Mouse (Mus musculus) limb, embryonic 14.5 days (tissue): ENCODE data around the gene Ccl4. TPM values are rescaled to one million over a fixed set of nuclear protein-coding genes. Genes with fewer than 3 reads are reported as not detected.

Experiments used
- ATAC-seq: fragments of 200-750 bp; cut with Nextera tagmentation; 2 replicates; pipeline ENCODE4 v1.8.0; 2017; ENCODE audit warnings: low read depth, moderate number of reproducible peaks, moderate TSS enrichment; ENCODE audit not compliant: low FRiP score
- DNase-seq: peaks from one replicate; pipeline ENCODE4 v3.0.0-alpha.2; 2015; ENCODE audit warnings: low spot score
- H3K27ac ChIP-seq: fragments of 300-500 bp; sonication (generic); replicated peaks from 2 replicates; pipeline ENCODE4 v1.5.1; 2014; ENCODE audit warnings: low read depth, mild to moderate bottlenecking, low read length, moderate library complexity, mixed read lengths
- H3K27me3 ChIP-seq: fragments of 300-500 bp; sonication (generic); 2 replicates; pipeline ENCODE4 v1.6.1; 2014; ENCODE audit warnings: low read length, mixed read lengths; ENCODE audit not compliant: control insufficient read depth, insufficient read depth
- H3K36me3 ChIP-seq: fragments of 300-500 bp; sonication (generic); 2 replicates; pipeline ENCODE4 v1.6.1; 2014; ENCODE audit warnings: mild to moderate bottlenecking, low read length, moderate library complexity, mixed read lengths; ENCODE audit not compliant: control insufficient read depth, insufficient read depth
- H3K4me1 ChIP-seq: fragments of 300-500 bp; sonication (generic); 2 replicates; pipeline ENCODE4 v1.6.1; 2014; ENCODE audit warnings: antibody characterized with exemption, low read length, mixed read lengths; ENCODE audit not compliant: control insufficient read depth, insufficient read depth
- H3K4me2 ChIP-seq: fragments of 300-500 bp; sonication (generic); replicated peaks from 2 replicates; pipeline ENCODE4 v1.6.1; 2014; ENCODE audit warnings: low read depth, mild to moderate bottlenecking, low read length, moderate library complexity; ENCODE audit not compliant: severe bottlenecking
- H3K4me3 ChIP-seq: fragments of 300-500 bp; sonication (generic); replicated peaks from 2 replicates; pipeline ENCODE4 v1.5.1; 2014; ENCODE audit warnings: low read length
- H3K9ac ChIP-seq: fragments of 300-500 bp; sonication (generic); 2 replicates; pipeline ENCODE4 v1.6.1; 2014; ENCODE audit warnings: mild to moderate bottlenecking, low read depth, low read length, moderate library complexity; ENCODE audit not compliant: severe bottlenecking
- H3K9me3 ChIP-seq: fragments of 300-500 bp; sonication (generic); 2 replicates; pipeline ENCODE4 v1.6.1; 2016; ENCODE audit warnings: low read length; ENCODE audit not compliant: control insufficient read depth
- POLR2A ChIP-seq: fragments of 200-500 bp; IDR thresholded peaks from 2 replicates; pipeline ENCODE4 v1.8.0; 2012; ENCODE audit warnings: inconsistent platforms, mild to moderate bottlenecking, moderate library complexity, borderline replicate concordance; ENCODE audit not compliant: insufficient read depth, insufficient read length; ENCODE audit errors: extremely low read depth
- WGBS: fragments of 180-500 bp; shearing (Covaris S2); extraction: QIAGEN DNeasy Blood & Tissue Kit; methylation state at CpG from one replicate; pipeline ENCODE4 v1.1.7; 2014; 5-methylcytosine and 5-hydroxymethylcytosine counted together
- polyA plus RNA-seq, 2 experiments: library from polyadenylated mRNA; depleted of rRNA in 1 of 2; stranded (reverse) in 1 of 2; unstranded in 1 of 2; fragments of >200 nt; fragmentation: Nextera tagmentation in 1 of 2; extraction: Ambion mirVana in 1 of 2; gene quantifications; 2 replicates each; pipeline versions ENCODE4 v1.2.1 to v1.2.3; 2012 to 2014

Ccl4 gene
- polyA plus RNA-seq, 2 experiments, result 0.80 to 1.0 TPM

DNA sequence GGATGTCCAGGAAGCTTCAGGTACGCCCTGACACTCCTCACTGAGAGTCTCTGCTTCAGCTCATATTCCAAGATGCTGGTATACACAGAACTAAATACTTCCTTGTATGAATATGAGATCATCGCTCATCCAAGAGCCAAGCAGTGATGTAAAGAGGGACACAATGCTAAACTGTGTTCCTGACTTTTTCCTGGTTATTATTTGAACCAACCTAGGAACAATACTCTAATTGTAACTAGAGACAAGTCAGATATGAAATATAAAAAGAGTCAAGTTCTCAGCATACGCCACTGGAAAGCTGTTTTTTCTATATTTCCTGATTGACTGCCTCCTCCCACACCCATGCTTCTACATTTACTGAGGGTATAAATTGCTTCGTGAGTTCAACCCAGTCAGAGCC is 46.3 kb downstream of the Ccl4 start, which contains the start of gene Wfdc18:
Gene Wfdc18, plus strand, starts transcription at position 301 of the 400 bp plus-strand sequence.
- ATAC-seq (no peak), DNase-seq (no peak)
- Histone ChIP-seq H3K27me3 (no peaks in the 10 kb centered on the region), H3K4me3 (no peak within 1 kb of the TSS), H3K27ac (no peak within 1 kb of the TSS), H3K4me2 (no peak within 1 kb of the TSS), H3K36me3 (no peaks in the 10 kb centered on the region), H3K4me1 (no peaks in the 10 kb centered on the region), H3K9me3 (no peaks in the 10 kb centered on the region), H3K9ac (no peak within 1 kb of the TSS)
- TF ChIP-seq POLR2A, result no peak
- 68% methylated on average over 4 of the region's 4 CpGs for WGBS

- no peaks in the 10 kb centered on the region for H3K27me3 ChIP-seq
- H3K4me3 ChIP-seq, result no peak overlapping the region
- WGBS, result 81% methylated on average over 5 of the region's 5 CpGs
- H3K4me1 ChIP-seq, result no peaks in the 10 kb centered on the region
- ATAC-seq (no peak), DNase-seq (no peak)
- H3K36me3 ChIP-seq, result no peaks in the 10 kb centered on the region
- no peaks in the 10 kb centered on the region for H3K9me3 ChIP-seq
- H3K9ac ChIP-seq, result no peak overlapping the region
- no peak overlapping the region for H3K4me2 ChIP-seq
- no peak for TF ChIP-seq POLR2A
- H3K27ac ChIP-seq, result no peak overlapping the region
These were observed 47.3 kb downstream of the Ccl4 start for GRCm38 (mm10) chr11:83709683-83710082.

DNA sequence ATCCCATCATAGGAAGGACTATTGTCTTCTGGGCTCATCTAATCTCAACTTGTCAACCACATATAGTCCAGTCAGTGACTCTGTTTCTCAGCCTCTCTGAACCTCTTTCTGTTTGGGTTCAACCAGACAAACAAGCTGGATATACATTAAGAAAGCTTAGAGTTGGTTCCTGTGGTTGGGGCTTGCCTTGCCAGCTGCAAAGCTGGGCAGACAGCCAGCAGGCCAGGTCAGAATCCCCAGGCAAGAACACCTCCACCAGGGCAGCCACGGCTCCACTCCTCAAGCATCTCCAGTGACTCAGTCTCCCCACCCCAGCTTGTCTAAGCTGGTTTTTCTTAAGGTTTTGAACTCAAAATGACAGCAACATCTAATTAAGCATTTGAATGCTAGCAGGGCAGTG is 50.3 kb downstream of the Ccl4 start:
- Histone ChIP-seq H3K27me3 (no peaks in the 10 kb centered on the region), H3K9ac (no peak overlapping the region), H3K4me2 (no peak overlapping the region), H3K27ac (no peak overlapping the region), H3K4me1 (no peaks in the 10 kb centered on the region), H3K36me3 (no peaks in the 10 kb centered on the region), H3K9me3 (no peaks in the 10 kb centered on the region), H3K4me3 (no peak overlapping the region)
- ATAC-seq (no peak), DNase-seq (no peak)
- no peak for TF ChIP-seq POLR2A
- 60% methylated on average over 1 of the region's 1 CpGs for whole genome bisulfite sequencing

- Histone ChIP-seq H3K9me3 (no peaks in the 10 kb centered on the region), H3K27ac (no peak overlapping the region), H3K9ac (no peak overlapping the region), H3K36me3 (no peaks in the 10 kb centered on the region), H3K4me2 (no peak overlapping the region), H3K27me3 (no peaks in the 10 kb centered on the region), H3K4me3 (no peak overlapping the region), H3K4me1 (no peaks in the 10 kb centered on the region)
- WGBS, result 81% methylated on average over 2 of the region's 2 CpGs
- ATAC-seq (no peak), DNase-seq (no peak)
- TF ChIP-seq POLR2A, result no peak
These were observed 51.5 kb downstream of the Ccl4 start for GRCm38 (mm10) chr11:83713925-83714324.

Other genes starting within 250 kb of the Ccl4 start
- 0.03 and 0.04 TPM in 2 replicates for gene Gas2l2, start 233.1 kb upstream of the Ccl4 start, polyA plus RNA-seq (2012; rRNA removed)
- not detected in 2 replicates for gene Gas2l2, start 233.1 kb upstream of the Ccl4 start, polyA plus RNA-seq (2014; fragmentation: Nextera tagmentation; extraction: Ambion mirVana)
- gene 1700020L24Rik, start 224.9 kb upstream of the Ccl4 start, polyA plus RNA-seq (2012; rRNA removed), result 0.57 and 1.2 TPM in 2 replicates
- 0.33 and 0.39 TPM in 2 replicates for gene 1700020L24Rik, start 224.9 kb upstream of the Ccl4 start, polyA plus RNA-seq (2014; fragmentation: Nextera tagmentation; extraction: Ambion mirVana)
- gene Mmp28, start 199.5 kb upstream of the Ccl4 start, polyA plus RNA-seq (2012; rRNA removed), result 4.6 and 5.7 TPM in 2 replicates
- gene Mmp28, start 199.5 kb upstream of the Ccl4 start, polyA plus RNA-seq (2014; fragmentation: Nextera tagmentation; extraction: Ambion mirVana), result 2.4 and 3.6 TPM in 2 replicates
- 60.0 and 103 TPM in 2 replicates for gene Taf15, start 189.5 kb upstream of the Ccl4 start, polyA plus RNA-seq (2012; rRNA removed)
- gene Taf15, start 189.5 kb upstream of the Ccl4 start, polyA plus RNA-seq (2014; fragmentation: Nextera tagmentation; extraction: Ambion mirVana), result 8.3 and 10.9 TPM in 2 replicates
- not detected in 2 replicates for gene Heatr9, start 140.4 kb upstream of the Ccl4 start, polyA plus RNA-seq (2012; rRNA removed)
- not detected in 2 replicates for gene Heatr9, start 140.4 kb upstream of the Ccl4 start, polyA plus RNA-seq (2014; fragmentation: Nextera tagmentation; extraction: Ambion mirVana)
- gene Ccl5, start 132.1 kb upstream of the Ccl4 start, polyA plus RNA-seq (2012; rRNA removed), result 0.48 and 0.81 TPM in 2 replicates
- 0.70 and 0.81 TPM in 2 replicates for gene Ccl5, start 132.1 kb upstream of the Ccl4 start, polyA plus RNA-seq (2014; fragmentation: Nextera tagmentation; extraction: Ambion mirVana)
- gene Ccl9, start 83.9 kb upstream of the Ccl4 start, polyA plus RNA-seq (2012; rRNA removed), result 3.0 and 4.2 TPM in 2 replicates
- 6.8 and 7.3 TPM in 2 replicates for gene Ccl9, start 83.9 kb upstream of the Ccl4 start, polyA plus RNA-seq (2014; fragmentation: Nextera tagmentation; extraction: Ambion mirVana)
- gene Ccl6, start 69.5 kb upstream of the Ccl4 start, polyA plus RNA-seq (2012; rRNA removed), result 1.5 and 2.0 TPM in 2 replicates
- gene Ccl6, start 69.5 kb upstream of the Ccl4 start, polyA plus RNA-seq (2014; fragmentation: Nextera tagmentation; extraction: Ambion mirVana), result 5.0 and 6.5 TPM in 2 replicates
- gene Rpl9-ps1, start 17.0 kb upstream of the Ccl4 start, polyA plus RNA-seq (2012; rRNA removed), result not detected in 2 replicates
- gene Rpl9-ps1, start 17.0 kb upstream of the Ccl4 start, polyA plus RNA-seq (2014; fragmentation: Nextera tagmentation; extraction: Ambion mirVana), result not detected in 2 replicates
- gene Ccl3, start 13.2 kb upstream of the Ccl4 start, polyA plus RNA-seq (2012; rRNA removed), result 1.9 and 3.5 TPM in 2 replicates
- gene Ccl3, start 13.2 kb upstream of the Ccl4 start, polyA plus RNA-seq (2014; fragmentation: Nextera tagmentation; extraction: Ambion mirVana), result 1.4 and 2.3 TPM in 2 replicates
- gene Wfdc17, start 41.4 kb downstream of the Ccl4 start, polyA plus RNA-seq (2012; rRNA removed), result 1.2 and 1.3 TPM in 2 replicates
- 3.0 and 3.2 TPM in 2 replicates for gene Wfdc17, start 41.4 kb downstream of the Ccl4 start, polyA plus RNA-seq (2014; fragmentation: Nextera tagmentation; extraction: Ambion mirVana)
- 0.24 and 0.35 TPM in 2 replicates for gene Wfdc18, start 46.4 kb downstream of the Ccl4 start, polyA plus RNA-seq (2012; rRNA removed)
- 0.40 and 0.43 TPM in 2 replicates for gene Wfdc18, start 46.4 kb downstream of the Ccl4 start, polyA plus RNA-seq (2014; fragmentation: Nextera tagmentation; extraction: Ambion mirVana)
- gene Wfdc21, start 84.4 kb downstream of the Ccl4 start, polyA plus RNA-seq (2012; rRNA removed), result 1.3 TPM in 1 of 2 replicates, not detected in the other
- gene Wfdc21, start 84.4 kb downstream of the Ccl4 start, polyA plus RNA-seq (2014; fragmentation: Nextera tagmentation; extraction: Ambion mirVana), result not detected in 2 replicates
- gene Heatr6, start 91.1 kb downstream of the Ccl4 start, polyA plus RNA-seq (2012; rRNA removed), result 22.5 and 27.5 TPM in 2 replicates
- gene Heatr6, start 91.1 kb downstream of the Ccl4 start, polyA plus RNA-seq (2014; fragmentation: Nextera tagmentation; extraction: Ambion mirVana), result 26.0 and 29.5 TPM in 2 replicates
- gene Hnf1b, start 187.5 kb downstream of the Ccl4 start, polyA plus RNA-seq (2012; rRNA removed), result 0.04 TPM in 1 of 2 replicates, not detected in the other
- gene Hnf1b, start 187.5 kb downstream of the Ccl4 start, polyA plus RNA-seq (2014; fragmentation: Nextera tagmentation; extraction: Ambion mirVana), result 0.08 TPM in 1 of 2 replicates, not detected in the other